Mouse (Mus musculus) frontal cortex, adult 2 months (tissue): ENCODE measurements around the gene Gli2. TPM values are rescaled to one million over a fixed set of nuclear protein-coding genes. Genes with fewer than 3 reads are reported as not detected.

Source experiments
- DNase-seq, 2 experiments: peaks; one replicate each; pipeline ENCODE4 v3.0.0; 2022; ENCODE audit warnings: low spot score in 1 of 2; ENCODE audit errors: extremely low spot score in 1 of 2
- polyA plus RNA-seq: library from polyadenylated mRNA; depleted of rRNA; stranded (reverse); fragments of >200 nt; gene quantifications from 2 replicates; pipeline ENCODE4 v1.2.3, GENCODE M21; 2012

Gli2 gene
- polyA plus RNA-seq, 1 experiment, result 2.2 TPM

DNA sequence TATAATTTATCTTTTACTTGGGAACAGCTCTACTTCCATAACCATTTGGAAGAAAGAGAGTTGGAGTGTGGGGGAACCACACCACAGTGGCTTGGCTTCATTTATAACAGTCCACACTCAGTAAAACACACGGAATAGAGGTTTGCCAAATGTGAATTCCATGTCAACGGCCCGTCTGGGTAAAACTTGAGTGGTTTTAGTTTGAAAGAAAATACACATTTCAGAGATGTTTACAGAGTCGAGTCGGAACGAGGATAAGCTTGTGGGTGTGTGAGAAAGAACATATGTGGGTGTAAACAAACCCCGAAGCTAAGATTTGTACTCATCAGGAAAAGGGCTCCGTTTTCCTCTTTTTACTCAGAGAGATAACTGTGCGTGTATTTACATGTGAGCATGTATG, 145.8 kb downstream of the Gli2 start:
- peak in 1 of 2 experiments; percentile 37 for DNase-seq

DNA sequence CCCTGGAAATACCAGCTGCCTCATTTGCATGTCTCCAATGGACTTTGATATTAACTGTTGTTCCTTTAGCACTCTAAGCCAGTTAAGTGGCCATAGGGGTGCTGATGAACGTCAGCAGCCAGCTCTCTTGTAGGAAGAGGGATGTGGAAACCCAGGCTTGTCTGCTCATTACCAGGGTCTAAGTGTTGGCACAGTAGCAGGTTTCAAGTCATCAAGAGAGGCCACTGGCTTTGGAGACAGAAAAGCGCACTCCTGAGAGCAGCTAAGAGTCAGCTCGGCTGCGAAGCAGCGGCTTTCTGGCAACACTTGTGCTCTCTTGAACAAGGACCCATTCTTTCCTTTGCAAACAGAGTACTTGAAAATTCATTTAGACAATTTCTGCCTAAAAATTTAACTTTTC, 148.1 kb downstream of the Gli2 start:
- no peak for DNase-seq

- DNase-seq, result no peak
Observed at GRCm38 (mm10) chr1:118904909-118905308, 148.5 kb downstream of the Gli2 start.

GRCm38 (mm10) chr1:118904431-118904830, 149.0 kb downstream of the Gli2 start:
- no peak for DNase-seq

- DNase-seq, result no peak
Observed at GRCm38 (mm10) chr1:118903742-118904141, 149.7 kb downstream of the Gli2 start.

DNA sequence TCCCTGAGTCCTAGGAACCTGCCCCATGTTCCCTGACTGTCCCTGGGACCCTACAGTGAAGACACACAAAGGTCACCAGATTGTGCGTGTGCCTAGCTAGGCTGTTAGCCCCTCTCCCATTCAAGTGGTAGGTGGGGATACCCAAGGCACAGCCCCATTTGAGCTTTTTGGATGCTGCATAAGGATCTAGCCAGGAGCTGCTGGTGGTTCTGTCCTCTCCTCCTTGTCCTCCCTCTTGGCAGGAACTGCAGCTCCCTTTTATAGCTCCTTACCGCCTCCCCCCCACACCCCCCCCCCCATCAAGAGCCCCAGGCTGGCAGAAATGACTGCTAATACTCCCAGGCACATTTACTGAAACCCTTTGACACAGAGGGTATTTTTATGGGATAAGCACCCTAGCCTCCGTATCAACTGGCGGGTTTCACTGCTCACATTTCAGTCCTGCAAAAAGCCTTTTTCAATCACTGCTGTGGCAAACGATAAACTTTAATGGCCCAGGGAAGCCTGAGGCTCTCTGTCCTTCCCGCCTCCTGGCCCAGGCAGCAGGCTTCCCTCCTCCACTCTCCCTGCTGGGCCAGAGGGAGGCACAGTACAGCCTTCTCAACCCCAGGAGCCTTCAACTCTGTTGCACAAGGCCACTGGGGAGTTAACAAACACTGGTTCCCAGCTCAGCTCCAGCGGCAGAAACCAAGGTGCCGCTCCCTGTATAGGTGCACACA, 151.4 kb downstream of the Gli2 start:
- DNase-seq, result no peak

DNA sequence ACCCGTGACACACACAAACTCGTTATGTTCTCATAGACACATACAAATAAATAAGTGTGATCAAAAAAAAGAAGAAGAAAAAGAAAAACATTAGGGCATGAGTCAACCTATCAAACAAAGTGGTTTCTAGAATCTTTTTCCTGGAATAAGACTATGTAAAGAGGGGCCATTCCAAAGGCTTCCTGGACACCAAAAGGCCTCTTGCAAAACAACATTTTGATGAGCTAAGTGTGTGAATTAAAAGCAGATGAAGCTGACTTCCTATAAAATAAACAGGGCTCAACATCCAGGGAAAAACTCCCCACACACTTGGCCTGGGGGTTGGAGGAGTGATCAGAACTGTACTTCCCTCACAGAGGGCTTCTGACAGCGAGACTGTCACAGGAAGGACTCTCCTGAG, 155.1 kb downstream of the Gli2 start:
- DNase-seq, result no peak

GRCm38 (mm10) chr1:118895026-118895762, 158.2 kb downstream of the Gli2 start:
- DNase-seq, result no peak

- no peak for DNase-seq
Observed at GRCm38 (mm10) chr1:118891395-118891794, 162.0 kb downstream of the Gli2 start.

GRCm38 (mm10) chr1:118890125-118890875, 163.1 kb downstream of the Gli2 start:
- DNase-seq, result no peak

- no peak for DNase-seq
Observed at GRCm38 (mm10) chr1:118880781-118881247, 172.6 kb downstream of the Gli2 start.

- DNase-seq, result no peak
Observed at GRCm38 (mm10) chr1:118878291-118878690, 175.1 kb downstream of the Gli2 start.

DNA sequence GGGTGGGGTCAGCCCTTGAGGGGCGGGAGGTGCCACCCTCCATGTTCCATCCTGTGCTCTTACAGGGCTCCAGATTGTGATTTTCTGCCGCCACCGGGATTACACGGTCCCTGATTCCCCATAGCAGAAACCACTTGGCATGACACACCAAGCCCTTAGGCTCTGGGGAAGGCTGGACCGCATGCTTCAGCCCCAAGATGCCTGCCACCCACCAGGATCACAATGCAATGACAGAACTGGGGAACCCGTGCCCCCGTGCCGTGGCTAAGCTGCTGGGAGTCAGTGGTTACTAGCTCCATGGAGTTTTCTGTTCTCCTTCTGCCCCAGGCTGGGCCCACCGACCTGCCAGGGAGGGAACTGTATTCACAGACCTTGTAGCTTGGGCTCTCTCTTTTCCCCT, 178.2 kb downstream of the Gli2 start:
- no peak for DNase-seq

DNA sequence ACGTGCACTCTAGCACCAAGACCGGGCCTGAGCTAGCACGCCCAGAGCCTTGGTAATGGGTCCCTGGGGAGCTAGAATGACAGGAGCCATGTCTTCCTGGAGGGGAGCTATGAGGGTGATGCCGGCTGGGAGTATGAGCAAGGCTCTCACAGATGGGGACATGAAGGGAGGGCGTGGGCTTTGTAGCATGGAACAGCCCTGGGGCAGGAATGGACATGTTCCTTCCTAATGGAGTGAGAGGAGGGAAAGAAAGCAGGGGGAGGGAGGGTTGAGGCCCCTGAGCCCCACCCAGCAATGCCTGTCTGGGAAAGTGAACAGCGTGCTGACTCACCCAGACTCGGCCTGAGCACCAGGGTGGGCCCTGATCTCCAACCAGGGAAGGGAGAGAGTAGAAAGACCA, 179.9 kb downstream of the Gli2 start:
- no peak for DNase-seq

DNA sequence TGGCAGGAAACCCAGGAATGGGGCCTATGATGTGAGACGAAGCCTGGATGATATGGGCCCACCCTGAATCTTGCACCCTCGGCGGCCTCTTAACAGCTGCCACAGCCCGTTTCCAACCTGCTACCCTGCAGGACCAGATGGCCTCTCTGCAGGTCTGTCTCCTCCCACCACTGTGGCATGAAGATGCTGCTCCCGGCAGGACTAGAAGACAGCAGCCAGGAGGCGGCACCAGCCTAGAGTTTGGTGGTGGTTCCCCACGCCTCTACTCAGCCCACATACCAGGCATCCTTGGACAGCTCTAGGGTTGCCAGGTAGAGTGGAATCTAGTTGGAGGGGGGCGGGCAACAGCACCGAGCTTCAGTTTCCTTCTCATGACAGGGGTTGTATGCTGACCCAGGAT, 188.7 kb downstream of the Gli2 start:
- DNase-seq, result peak; percentile 4 to 29

GRCm38 (mm10) chr1:118864031-118864430, 189.4 kb downstream of the Gli2 start:
- peak in 1 of 2 experiments; percentile 30 for DNase-seq

- DNase-seq, result no peak
Observed at GRCm38 (mm10) chr1:118858101-118858500, 195.3 kb downstream of the Gli2 start.

DNA sequence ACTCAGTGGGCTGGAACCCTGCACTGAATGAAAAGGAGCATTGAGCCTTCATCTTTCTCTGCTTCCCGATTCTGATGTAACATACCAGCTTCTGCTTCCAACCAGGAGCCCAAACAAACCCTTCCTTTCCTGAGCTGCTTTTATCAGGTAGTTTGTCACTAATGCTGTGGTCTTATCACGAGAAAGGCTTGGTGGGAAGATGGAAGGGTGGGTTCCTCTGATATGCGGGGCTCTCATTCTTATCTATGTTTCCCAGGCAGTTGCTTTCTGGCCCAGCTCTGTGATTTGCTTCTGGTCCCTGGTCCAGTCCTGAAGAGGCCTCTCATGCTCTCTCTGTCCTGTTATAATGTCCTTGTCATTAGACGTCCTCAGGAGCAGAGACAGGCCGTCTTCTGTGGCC, 222.8 kb downstream of the Gli2 start:
- DNase-seq, result no peak

- DNase-seq, result peak; percentile 22 to 64
Observed at GRCm38 (mm10) chr1:118826614-118827013, 226.8 kb downstream of the Gli2 start.

DNA sequence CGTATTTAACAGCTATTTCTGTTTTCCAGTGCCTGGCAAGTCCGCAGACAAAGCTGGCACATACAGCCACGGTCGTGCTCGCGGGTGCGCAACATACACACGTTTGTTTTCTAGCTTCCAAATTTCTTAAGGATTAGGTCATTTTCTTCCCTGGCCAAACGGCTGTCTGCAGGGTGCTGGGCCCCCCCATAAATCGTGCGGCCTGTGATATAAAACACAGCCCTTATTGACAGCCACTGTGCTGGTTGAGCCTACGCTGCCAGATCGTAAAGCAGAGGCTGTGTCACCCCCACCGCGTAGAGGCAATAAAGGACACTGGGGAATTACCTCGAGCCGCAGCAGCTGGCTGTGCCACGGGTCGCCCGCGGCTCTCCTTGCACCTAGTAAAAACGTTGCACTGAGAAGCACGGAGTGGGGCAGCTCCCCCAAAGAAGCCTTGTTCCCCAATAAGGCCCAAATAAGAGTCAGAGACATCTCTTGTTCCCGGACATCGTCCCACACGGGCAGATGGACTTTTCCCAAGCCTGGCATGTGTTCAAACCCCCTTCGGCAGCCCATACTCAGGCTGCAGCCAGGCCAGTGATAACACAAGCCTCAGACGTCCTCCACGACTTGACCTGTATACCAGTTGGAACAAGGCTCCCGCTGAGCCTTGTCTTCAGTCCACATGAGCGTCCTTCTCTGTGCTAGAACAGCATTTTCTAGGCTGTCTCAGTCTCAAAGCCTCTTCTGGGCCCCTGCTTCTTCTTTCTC, 227.8 kb downstream of the Gli2 start:
- DNase-seq, result peak in 1 of 2 experiments; percentile 36

DNA sequence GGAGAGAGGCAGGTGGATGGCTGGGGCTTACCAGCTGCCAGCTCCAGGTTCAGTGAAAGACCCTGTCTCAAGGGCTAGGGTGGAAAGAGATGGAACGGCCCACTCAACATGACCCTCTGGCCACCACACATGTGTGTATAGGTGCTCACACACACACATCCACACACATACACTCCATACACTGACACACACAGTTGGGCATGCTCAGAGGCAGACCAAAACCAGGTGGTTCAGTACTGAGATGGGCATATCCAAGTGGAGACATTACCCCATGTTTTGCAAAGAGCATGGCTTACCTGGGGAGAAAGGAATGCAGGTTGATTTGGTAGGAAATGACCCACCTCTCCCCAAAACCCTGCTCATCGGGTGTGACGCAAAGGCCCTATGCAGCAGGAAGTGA, 228.4 kb downstream of the Gli2 start:
- no peak for DNase-seq
